Mouse (Mus musculus): Measurements from ENCODE around the gene Socs7.
A peak's percentile ranks its signal among the peaks of the same experiment; 100 is the strongest.

- TF ChIP-seq POLR2A (IDR thresholded peaks at IDR 0.05; ENCODE audit: insufficient read depth, low read depth, low read length), result no peak; the same call in 1 of the 2 replicates
- peak; percentile 92 for TF ChIP-seq CTCF (IDR thresholded peaks at IDR 0.05; ENCODE audit: insufficient read depth, low read depth, low read length)
Measured at GRCm38 (mm10) chr11:97399958-97400710, 37.8 kb downstream of the Socs7 start.
